ENCODE assay signal across 8 mouse cellular contexts in the genomic region with DNA sequence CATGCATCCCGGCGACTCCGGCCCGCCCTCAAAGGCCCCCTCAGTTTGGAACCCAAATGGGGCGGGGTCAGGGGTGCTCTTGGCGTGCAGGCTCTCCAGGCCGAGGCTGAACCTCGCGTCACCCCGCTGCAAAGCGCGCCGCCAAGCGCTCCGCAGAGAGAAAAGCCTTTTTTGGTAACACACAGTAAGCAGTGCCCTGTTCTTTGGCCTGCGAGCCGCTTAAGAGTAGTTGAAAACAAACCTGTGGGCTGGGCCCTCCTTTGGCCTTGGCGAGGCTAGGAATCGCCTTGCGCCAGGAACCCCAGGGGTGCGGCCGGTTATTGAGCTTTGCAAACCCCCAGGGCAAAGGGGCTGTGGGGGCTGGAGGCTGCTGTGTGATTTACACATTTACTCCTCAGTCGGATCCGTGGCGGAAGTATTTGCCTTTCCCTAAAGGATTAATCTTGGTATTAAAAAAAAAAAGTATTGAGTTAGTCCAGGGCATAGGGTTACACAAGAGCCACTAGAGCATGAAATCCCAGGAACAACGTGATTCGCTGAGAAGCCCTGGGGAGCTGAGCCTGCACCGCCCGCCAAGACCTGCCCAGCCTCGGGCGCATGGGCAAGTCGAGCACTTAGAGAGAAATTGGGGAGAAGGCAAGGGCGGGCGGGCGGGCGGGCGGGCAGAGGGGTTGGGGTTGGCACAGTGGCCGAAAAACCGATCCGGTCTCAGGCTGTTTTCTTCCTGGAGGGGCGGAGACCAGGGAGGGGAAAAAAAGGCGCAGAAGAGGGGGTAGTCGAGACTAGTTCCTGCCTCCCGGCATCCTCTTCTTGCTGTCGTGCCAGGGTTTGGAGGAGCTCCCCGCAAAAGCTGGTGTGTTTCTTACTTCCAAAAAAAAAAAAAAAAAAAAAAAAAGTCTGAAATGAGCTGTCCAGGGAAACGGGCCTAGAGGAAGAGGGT. TPM values are rescaled to one million over a fixed set of nuclear protein-coding genes. Genes with fewer than 3 reads are reported as not detected.
DNase-seq lines count a peak whose midpoint lies in the region; ATAC-seq lines count a peak whose summit lies in the region.

No protein-coding gene starts in this region.

- under 1% methylated on average over 47 of the region's 47 CpGs for WGBS in forebrain, embryonic 15.5 days

- peak overlapping the region; percentile 42 for H3K4me3 ChIP-seq in brown adipose tissue, adult 24 weeks (ENCODE audit: insufficient read depth, low read depth, low read length)
- peak overlapping the region; percentile 33 for H3K4me3 ChIP-seq in forebrain, embryonic 15.5 days

- H3K9me3 ChIP-seq in forebrain, embryonic 15.5 days = no peaks in the 10 kb centered on the region

- H3K27ac ChIP-seq in brown adipose tissue, adult 24 weeks (replicated peaks; ENCODE audit: low read depth, low read length) = peak overlapping the region; percentile 88
- H3K27ac ChIP-seq in forebrain, embryonic 15.5 days (replicated peaks) = peak overlapping the region; percentile 100

- H3K4me1 ChIP-seq in brown adipose tissue, adult 24 weeks (ENCODE audit: control insufficient read depth, insufficient read depth, insufficient read length, low read length) = peaks cover 41% of the 10 kb centered on the region
- peaks cover 84% of the 10 kb centered on the region for H3K4me1 ChIP-seq in forebrain, embryonic 15.5 days

- peak; percentile 95 for DNase-seq in ES-CJ7 (ENCODE audit: low read depth, low spot score)
- peak; percentile 66 to 77 for DNase-seq in layer of hippocampus, postnatal 10 days (ENCODE audit: low spot score in 2 of 2)
- DNase-seq in lung, postnatal 4 days = peak; percentile 88 to 93
- DNase-seq in right cerebral cortex, adult 18-20 months = peak; percentile 87
- DNase-seq in urinary bladder, adult 18-20 months (ENCODE audit: low spot score in 2 of 2) = peak; percentile 75 to 83

- peak overlapping the region; percentile 52 for H3K9ac ChIP-seq in forebrain, embryonic 15.5 days (replicated peaks)

- no peaks in the 10 kb centered on the region for H3K27me3 ChIP-seq in forebrain, embryonic 15.5 days

- H3K4me2 ChIP-seq in forebrain, embryonic 15.5 days (replicated peaks) = peak overlapping the region; percentile 57

- no peaks in the 10 kb centered on the region for H3K36me3 ChIP-seq in forebrain, embryonic 15.5 days

- peak; percentile 8 for ATAC-seq in forebrain, embryonic 15.5 days (replicated peaks)
- ATAC-seq in hematopoietic stem cell, adult 5-6 weeks (replicated peaks in 1 of 2; ENCODE audit: insufficient read depth in 1 of 2, low FRiP score in 2 of 2, low TSS enrichment in 1 of 2, low read depth in 1 of 2, poor library complexity in 2 of 2, severe bottlenecking in 2 of 2) = peak; percentile 31 to 38; a peak in 3 of 4 replicates

RNA-seq across cellular contexts. Expression of a gene that starts 3.8 kb away (rescaled TPM):
- polyA plus RNA-seq in brown adipose tissue, adult 24 weeks (2012; ENCODE audit: insufficient read depth, insufficient read length, missing spikeins) = 7.1 and 23.0 TPM in 2 replicates
- polyA plus RNA-seq in forebrain, embryonic 15.5 days (2015; fragmentation: Nextera tagmentation; extraction: Ambion mirVana) = 94.9 and 95.8 TPM in 2 replicates
- 4.2 and 5.6 TPM in 2 replicates for total RNA-seq in hematopoietic stem cell, adult 5-6 weeks (2017)
- total RNA-seq in layer of hippocampus, postnatal 10 days (2021) = 10 to 100 TPM; 77.9 to 81.5 TPM

RNA-seq across cellular contexts. Expression of a gene that starts 58.4 kb away (rescaled TPM):
- polyA plus RNA-seq in brown adipose tissue, adult 24 weeks (2012; ENCODE audit: insufficient read depth, insufficient read length, missing spikeins) = 15.9 and 16.4 TPM in 2 replicates
- 53.6 and 55.3 TPM in 2 replicates for polyA plus RNA-seq in forebrain, embryonic 15.5 days (2015; fragmentation: Nextera tagmentation; extraction: Ambion mirVana)
- 17.6 and 24.0 TPM in 2 replicates for total RNA-seq in hematopoietic stem cell, adult 5-6 weeks (2017)
- total RNA-seq in layer of hippocampus, postnatal 10 days (2021) = 10 to 100 TPM; 55.2 to 58.1 TPM

Comparison
In these comparisons a context has a peak if more than half of its experiments do, and no peak if none do; other contexts are left out.
1. Peak in every context shown above with its lines: DNase-seq, ATAC-seq, H3K4me3 ChIP-seq and H3K27ac ChIP-seq.
2. RNA of a gene that starts 3.8 kb away (total RNA-seq): 77.9 to 81.5 TPM in layer of hippocampus, postnatal 10 days; 4.2 to 5.6 TPM in hematopoietic stem cell, adult 5-6 weeks; every median in the first group is over 10 times any median in the second.